Mouse (Mus musculus) ES-Bruce4 (cell line): Measurements from ENCODE around the gene Zcchc10. TPM values are rescaled to one million over a fixed set of nuclear protein-coding genes. Genes with fewer than 3 reads are reported as not detected.

Source experiments
- H3K27ac ChIP-seq: 2 replicates; pipeline ENCODE4 v1.5.1; 2012; ENCODE audit warnings: low read length, inconsistent platforms; ENCODE audit not compliant: insufficient read depth
- H3K27me3 ChIP-seq: 2 replicates; pipeline ENCODE4 v1.6.1; 2012; ENCODE audit warnings: mild to moderate bottlenecking, low read length, inconsistent platforms; ENCODE audit not compliant: control insufficient read depth, poor library complexity, insufficient read depth, severe bottlenecking
- H3K36me3 ChIP-seq: 2 replicates; pipeline ENCODE4 v1.6.1; 2012; ENCODE audit warnings: inconsistent platforms, mild to moderate bottlenecking, low read length, moderate library complexity; ENCODE audit not compliant: control insufficient read depth, poor library complexity, insufficient read depth, severe bottlenecking
- H3K4me1 ChIP-seq: one replicate; pipeline ENCODE4 v1.8.1; 2011; ENCODE audit warnings: low read length; ENCODE audit not compliant: control insufficient read depth, insufficient read depth
- H3K4me3 ChIP-seq: 2 replicates; pipeline ENCODE4 v1.5.1; 2011; ENCODE audit warnings: low read depth, mild to moderate bottlenecking, low read length
- H3K9ac ChIP-seq: 2 replicates; pipeline ENCODE4 v1.6.1; 2012; ENCODE audit warnings: low read depth, mild to moderate bottlenecking, inconsistent platforms; ENCODE audit not compliant: poor library complexity, severe bottlenecking
- H3K9me3 ChIP-seq: replicated peaks from 2 replicates; pipeline ENCODE4 v1.6.1; 2012; ENCODE audit warnings: mild to moderate bottlenecking, low read length, inconsistent platforms; ENCODE audit not compliant: control insufficient read depth, poor library complexity, insufficient read depth, severe bottlenecking
- CTCF ChIP-seq: IDR thresholded peaks from one replicate; pipeline ENCODE4 v1.8.1; 2011; ENCODE audit warnings: low read depth, low read length
- EP300 ChIP-seq: IDR thresholded peaks from 2 replicates; pipeline ENCODE4 v1.6.1; 2011; ENCODE audit warnings: low read depth, low read length; ENCODE audit not compliant: insufficient read depth
- POLR2A ChIP-seq: IDR thresholded peaks from one replicate; pipeline ENCODE4 v1.8.1; 2011; ENCODE audit warnings: low read length; ENCODE audit not compliant: insufficient read depth
- polyA plus RNA-seq: library from polyadenylated mRNA; stranded (reverse); fragments of >200 nt; gene quantifications from 2 replicates; pipeline ENCODE4 v1.2.4, GENCODE M21; 2011; ENCODE audit warnings: low read depth; ENCODE audit not compliant: missing spikeins, insufficient read depth, insufficient read length

The Zcchc10 gene
- polyA plus RNA-seq, 1 experiment = 30.7 TPM

- H3K9me3 ChIP-seq = no peaks in the 10 kb centered on the region
- no peaks in the 10 kb centered on the region for H3K4me1 ChIP-seq
- H3K9ac ChIP-seq = peak overlapping the region; percentile 73
- TF ChIP-seq CTCF (no peak), POLR2A (no peak), EP300 (no peak)
- H3K27me3 ChIP-seq = no peaks in the 10 kb centered on the region
- peaks cover 27% of the 10 kb centered on the region for H3K36me3 ChIP-seq
- peak overlapping the region; percentile 96 for H3K27ac ChIP-seq
- H3K4me3 ChIP-seq = peak overlapping the region; percentile 88
Measured at GRCm38 (mm10) chr11:53301167-53301515, 23.3 kb upstream of the Zcchc10 start.

GRCm38 (mm10) chr11:53304044-53304840, 20.2 kb upstream of the Zcchc10 start:
- Histone ChIP-seq H3K9me3 (no peaks in the 10 kb centered on the region), H3K9ac (no peak overlapping the region), H3K4me3 (no peak overlapping the region), H3K36me3 (no peaks in the 10 kb centered on the region), H3K27me3 (no peaks in the 10 kb centered on the region), H3K27ac (peak overlapping the region; percentile 31; the same call in 1 of the 2 replicates), H3K4me1 (no peaks in the 10 kb centered on the region)
- TF ChIP-seq CTCF (no peak), EP300 (no peak), POLR2A (no peak)

- Histone ChIP-seq H3K4me3 (no peak overlapping the region), H3K36me3 (no peaks in the 10 kb centered on the region), H3K9me3 (no peaks in the 10 kb centered on the region), H3K27ac (no peak overlapping the region), H3K4me1 (no peaks in the 10 kb centered on the region), H3K27me3 (no peaks in the 10 kb centered on the region), H3K9ac (no peak overlapping the region)
- TF ChIP-seq POLR2A (no peak), EP300 (no peak), CTCF (no peak)
Measured at GRCm38 (mm10) chr11:53306965-53307364, 17.5 kb upstream of the Zcchc10 start.

GRCm38 (mm10) chr11:53307558-53308065, 16.9 kb upstream of the Zcchc10 start:
- Histone ChIP-seq H3K9ac (no peak overlapping the region), H3K4me1 (no peaks in the 10 kb centered on the region), H3K36me3 (no peaks in the 10 kb centered on the region), H3K9me3 (no peaks in the 10 kb centered on the region), H3K27ac (peak overlapping the region; percentile 39; the same call in 1 of the 2 replicates), H3K27me3 (no peaks in the 10 kb centered on the region), H3K4me3 (no peak overlapping the region)
- no peak for TF ChIP-seq EP300
- no peak for TF ChIP-seq CTCF
- no peak for TF ChIP-seq POLR2A

GRCm38 (mm10) chr11:53308251-53308864, 16.1 kb upstream of the Zcchc10 start:
- Histone ChIP-seq H3K9me3 (no peaks in the 10 kb centered on the region), H3K4me1 (no peaks in the 10 kb centered on the region), H3K36me3 (no peaks in the 10 kb centered on the region), H3K9ac (no peak overlapping the region), H3K4me3 (no peak overlapping the region), H3K27ac (no peak overlapping the region), H3K27me3 (no peaks in the 10 kb centered on the region)
- no peak for TF ChIP-seq CTCF
- no peak for TF ChIP-seq EP300
- TF ChIP-seq POLR2A = no peak

- Histone ChIP-seq H3K27ac (no peak overlapping the region), H3K9me3 (no peaks in the 10 kb centered on the region), H3K4me3 (no peak overlapping the region), H3K4me1 (no peaks in the 10 kb centered on the region), H3K36me3 (no peaks in the 10 kb centered on the region), H3K9ac (no peak overlapping the region), H3K27me3 (no peaks in the 10 kb centered on the region)
- no peak for TF ChIP-seq POLR2A
- TF ChIP-seq EP300 = no peak
- no peak for TF ChIP-seq CTCF
Measured at GRCm38 (mm10) chr11:53308884-53309310, 15.6 kb upstream of the Zcchc10 start.
